Mouse (Mus musculus): ENCODE measurements at regions not wholly inside any gene's neighbourhood (a gene's known extent, or its start where the extent isn't known, plus 50 kb on each side); places are given as distances from the start of the nearest gene placed in this dataset.

DNA sequence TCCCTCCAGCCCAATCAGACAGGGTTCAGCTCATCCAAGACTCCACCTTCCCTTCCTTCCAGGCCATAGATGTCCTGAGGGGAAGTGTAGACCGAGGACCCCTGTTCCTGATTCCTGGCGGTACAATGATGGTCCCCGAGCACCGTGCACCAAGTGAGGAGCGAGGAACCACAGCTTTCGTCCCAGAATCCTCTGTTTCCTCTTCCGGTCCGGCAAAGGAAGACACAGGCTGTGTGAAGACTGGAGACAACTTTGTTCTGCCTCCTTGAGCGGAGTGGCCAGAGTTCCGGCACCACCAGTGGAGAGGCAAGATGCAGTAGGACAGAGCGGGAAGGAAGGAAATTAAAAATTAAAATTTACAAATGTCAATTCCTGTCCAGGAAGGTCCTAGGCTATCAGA is 305.0 kb upstream of the Fam19a5 start:
- no peak for TF ChIP-seq GATA1 (IDR thresholded peaks at IDR 0.05; ENCODE audit: borderline replicate concordance, low read length)
- TF ChIP-seq FLI1 (IDR thresholded peaks at IDR 0.05; ENCODE audit: low read length): no peak
